Mouse (Mus musculus) heart, adult 2 months (tissue): ENCODE data around the gene Pdxdc1.

Experiments
- CTCF ChIP-seq: fragments of 200-600 bp; IDR thresholded peaks from 2 replicates; pipeline ENCODE4 v1.8.1; 2022; ENCODE audit warnings: antibody characterized with exemption, mild to moderate bottlenecking, moderate library complexity
- EP300 ChIP-seq: fragments of 200-500 bp; IDR thresholded peaks from 2 replicates; pipeline ENCODE4 v1.6.1; 2011; ENCODE audit warnings: low read depth, low read length, control low read depth; ENCODE audit not compliant: insufficient read depth
- POLR2A ChIP-seq: fragments of 200-500 bp; IDR thresholded peaks from 2 replicates; pipeline ENCODE4 v1.6.1; 2011; ENCODE audit warnings: mild to moderate bottlenecking, low read depth, low read length, control low read depth; ENCODE audit not compliant: insufficient read depth

- no peak for TF ChIP-seq CTCF
- TF ChIP-seq POLR2A = no peak
- TF ChIP-seq EP300 = no peak
Measured at GRCm38 (mm10) chr16:13944178-13944577, 41.2 kb upstream of the Pdxdc1 start.
